Mouse (Mus musculus) liver, postnatal 0 days (tissue): ENCODE measurements around the gene Med8.

Experiments
- CTCF ChIP-seq: sonication (generic); IDR thresholded peaks from 2 replicates; pipeline ENCODE4 v1.5.1; 2016; ENCODE audit warnings: antibody characterized with exemption, low read depth
- EP300 ChIP-seq: IDR thresholded peaks from 2 replicates; pipeline ENCODE4 v1.6.1; 2016; ENCODE audit warnings: antibody characterized with exemption, low read depth, mild to moderate bottlenecking

DNA sequence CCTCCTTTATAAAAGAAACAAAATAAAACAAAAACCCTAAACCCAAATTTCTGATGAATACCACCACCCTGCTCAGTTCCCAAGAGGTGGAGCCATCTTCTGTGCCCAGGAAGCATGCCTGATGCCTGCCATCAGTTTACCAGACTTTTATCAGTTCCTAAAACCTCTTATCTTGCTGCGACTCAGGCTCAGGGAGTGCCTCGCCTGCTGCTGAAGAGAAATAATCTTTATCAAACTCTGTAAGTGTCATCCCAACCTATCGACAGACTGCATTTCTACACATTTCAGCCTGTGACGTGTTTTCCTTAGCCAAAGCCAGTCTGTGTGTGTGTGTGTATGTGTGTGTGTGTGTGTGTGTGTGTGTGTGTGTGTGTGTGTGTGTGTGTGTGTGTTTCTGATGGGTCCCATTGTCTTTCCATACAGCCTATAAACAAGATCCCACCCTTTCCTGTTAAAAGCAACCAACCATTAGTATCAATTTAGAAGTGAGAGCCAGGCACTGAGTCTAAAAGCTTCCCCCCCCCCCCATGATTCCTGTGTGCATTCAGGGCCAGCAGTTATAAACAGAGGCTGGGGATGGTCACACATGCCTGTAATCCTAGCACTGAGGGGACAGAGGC is 15.5 kb downstream of the Med8 start:
- no peak for TF ChIP-seq CTCF
- peak; percentile 92 for TF ChIP-seq EP300
